Mouse (Mus musculus) left cerebral cortex, adult 18-20 months (tissue): ENCODE results near the gene Nxnl2. TPM values are rescaled to one million over a fixed set of nuclear protein-coding genes. Genes with fewer than 3 reads are reported as not detected.
"Not testable (repeated sequence)": the region's sequence is repeated elsewhere in the genome, so short reads cannot be mapped to it uniquely, and the experiment has no call there.

Experiments used
- DNase-seq, 2 experiments: peaks; one replicate each; pipeline ENCODE4 v3.0.0; 2021 to 2022; ENCODE audit warnings: low spot score in 2 of 2, mixed read lengths in 1 of 2
- total RNA-seq, 2 experiments: library from RNA; stranded (reverse); gene quantifications; 2 replicates each; pipeline ENCODE4 v1.2.3; 2021

Nxnl2 gene
- total RNA-seq, 2 experiments from 2014 or later: 0.26 TPM; not detected in 1

- no peak for DNase-seq
Measured at GRCm38 (mm10) chr13:51178932-51179331, 8.1 kb downstream of the Nxnl2 start.

- DNase-seq: no peak
Measured at GRCm38 (mm10) chr13:51179362-51179761, 8.5 kb downstream of the Nxnl2 start.

- no peak for DNase-seq
Measured at GRCm38 (mm10) chr13:51182236-51182635, 11.4 kb downstream of the Nxnl2 start.

- no peak for DNase-seq
Measured at GRCm38 (mm10) chr13:51184896-51185295, 14.1 kb downstream of the Nxnl2 start.

GRCm38 (mm10) chr13:51190336-51190735 is 19.5 kb downstream of the Nxnl2 start:
- no peak for DNase-seq

GRCm38 (mm10) chr13:51191416-51192140 is 20.8 kb downstream of the Nxnl2 start:
- peak; percentile 38 to 47 for DNase-seq

- no peak for DNase-seq
Measured at GRCm38 (mm10) chr13:51193893-51194292, 23.1 kb downstream of the Nxnl2 start.

GRCm38 (mm10) chr13:51197699-51198098 is 26.9 kb downstream of the Nxnl2 start:
- DNase-seq: no peak

GRCm38 (mm10) chr13:51198186-51198585 is 27.4 kb downstream of the Nxnl2 start:
- DNase-seq: peak; percentile 51 to 57

GRCm38 (mm10) chr13:51201985-51202843 is 31.4 kb downstream of the Nxnl2 start:
- DNase-seq: not testable (repeated sequence)

GRCm38 (mm10) chr13:51202844-51203173 is 32.0 kb downstream of the Nxnl2 start:
- DNase-seq: peak; percentile 34 to 50

- no peak for DNase-seq
Measured at GRCm38 (mm10) chr13:51203467-51203866, 32.6 kb downstream of the Nxnl2 start.

- DNase-seq: not testable (repeated sequence)
Measured at GRCm38 (mm10) chr13:51204081-51204480, 33.3 kb downstream of the Nxnl2 start.

GRCm38 (mm10) chr13:51207965-51208364 is 37.1 kb downstream of the Nxnl2 start:
- DNase-seq: no peak

GRCm38 (mm10) chr13:51208378-51209100 is 37.7 kb downstream of the Nxnl2 start:
- DNase-seq: peak in 1 of 2 experiments; percentile 30

GRCm38 (mm10) chr13:51210639-51211038 is 39.8 kb downstream of the Nxnl2 start:
- no peak for DNase-seq

GRCm38 (mm10) chr13:51214746-51215145 is 43.9 kb downstream of the Nxnl2 start:
- DNase-seq: no peak

- no peak for DNase-seq
Measured at GRCm38 (mm10) chr13:51220897-51221296, 50.1 kb downstream of the Nxnl2 start.

GRCm38 (mm10) chr13:51221425-51222160 is 50.8 kb downstream of the Nxnl2 start:
- no peak for DNase-seq
